Mouse (Mus musculus) heart, postnatal 36 days (tissue): ENCODE measurements around the gene Oard1. TPM values are rescaled to one million over a fixed set of nuclear protein-coding genes. Genes with fewer than 3 reads are reported as not detected.

Source experiments
- DNase-seq, 2 experiments: peaks; one replicate each; pipeline ENCODE4 v3.0.0; 2021 to 2022
- intact Hi-C: fragments of 180-260 bp; cut with DNase I; formaldehyde crosslinking; loops from one replicate; pipeline ENCODE4 v1.15.1; 2025
- total RNA-seq, 2 experiments: library from RNA; stranded (reverse); gene quantifications; 2 replicates each; pipeline ENCODE4 v1.2.3; 2021

Oard1 gene
- total RNA-seq, 2 experiments from 2014 or later, result 15.8 to 16.3 TPM

DNA sequence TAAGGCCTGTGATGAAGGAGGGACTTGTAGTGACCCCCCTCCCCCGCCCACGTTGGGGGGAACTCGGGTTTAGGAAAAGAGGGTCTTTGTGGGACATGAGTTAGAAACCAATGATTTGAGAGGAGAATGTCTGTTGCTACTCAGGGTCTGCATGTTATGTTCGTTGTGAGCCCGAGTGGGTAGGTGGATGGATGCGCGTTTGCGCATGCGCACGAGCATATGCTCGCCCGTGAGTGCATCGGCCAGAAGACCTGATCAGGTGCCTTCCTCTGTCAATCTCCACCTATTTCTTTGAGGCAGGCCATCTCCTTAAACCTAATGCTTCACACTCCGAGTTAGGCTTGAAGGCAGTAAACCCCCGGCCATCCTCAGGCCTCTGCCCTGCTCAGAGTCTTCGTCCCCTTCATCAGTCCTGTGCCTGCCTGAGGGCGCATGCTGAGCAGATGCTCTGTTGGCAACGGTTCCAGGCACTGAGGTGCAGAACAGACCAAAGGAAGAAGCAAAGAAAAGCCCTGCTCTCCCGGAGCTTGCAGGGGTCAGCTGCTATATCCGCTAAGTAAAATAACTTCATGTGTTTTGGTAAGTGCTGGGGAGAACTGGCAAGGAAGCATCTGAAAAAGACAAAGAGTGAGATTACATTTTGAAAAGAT lies 23.3 kb downstream of the Oard1 start:
- intact Hi-C loops, result no loop called here
- no peak for DNase-seq

GRCm38 (mm10) chr17:48433689-48434330 lies 24.0 kb downstream of the Oard1 start:
- intact Hi-C loops, result no loop called here
- no peak for DNase-seq

DNA sequence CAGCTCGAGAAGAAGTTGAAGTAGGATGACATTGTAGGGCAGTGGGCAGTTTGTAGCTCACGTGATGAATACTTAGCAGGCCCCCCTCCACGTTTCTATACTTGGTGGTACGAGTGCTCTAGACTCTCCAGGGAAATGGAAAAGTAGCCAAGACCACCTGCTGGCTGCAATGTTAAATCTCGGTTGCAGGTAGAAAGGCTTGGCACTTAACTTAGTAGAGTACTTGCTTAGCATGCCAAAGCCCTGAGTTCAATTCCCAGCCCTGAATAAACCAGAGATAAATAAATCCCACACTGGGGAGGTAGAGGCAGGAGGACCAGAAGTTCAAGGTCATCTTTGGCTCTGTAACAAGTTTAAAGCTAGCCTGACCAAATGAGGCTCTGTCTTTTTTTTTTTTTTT lies 24.7 kb downstream of the Oard1 start:
- no peak for DNase-seq
- intact Hi-C loops, result no loop called here

- DNase-seq, result no peak
- intact Hi-C loops, result loop anchor here (2.0 kb wide), 1 partner anchor 18 kb away; no protein-coding TSS in a partner anchor
Observed at GRCm38 (mm10) chr17:48436487-48436886, 26.7 kb downstream of the Oard1 start.

DNA sequence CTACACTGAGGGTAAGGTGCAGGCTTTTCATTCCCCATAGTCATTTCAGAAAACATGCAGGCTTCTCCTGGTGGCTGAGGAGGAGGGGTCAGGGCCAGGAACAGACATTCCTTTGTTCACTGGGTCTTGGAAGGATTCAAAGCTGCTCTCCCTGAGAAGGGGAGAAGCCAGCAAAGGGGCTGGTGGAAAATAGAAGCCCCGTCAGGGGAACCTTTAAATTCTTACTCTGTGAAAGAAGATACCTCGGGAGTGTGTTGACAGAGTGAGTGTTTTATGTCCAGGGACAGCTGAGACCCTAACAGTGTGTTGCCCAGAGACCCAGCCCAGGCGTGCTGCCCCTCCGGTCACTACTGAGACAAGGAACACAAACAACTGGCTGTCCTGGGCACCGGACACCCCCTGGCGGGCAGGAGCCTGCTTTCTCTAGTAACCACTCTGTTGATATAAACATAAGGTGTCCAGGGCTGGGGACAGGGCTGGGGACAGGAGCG lies 27.7 kb downstream of the Oard1 start:
- intact Hi-C loops, result loop anchor here (2.0 kb wide), 1 partner anchor 19 kb away; no protein-coding TSS in a partner anchor
- no peak for DNase-seq

DNA sequence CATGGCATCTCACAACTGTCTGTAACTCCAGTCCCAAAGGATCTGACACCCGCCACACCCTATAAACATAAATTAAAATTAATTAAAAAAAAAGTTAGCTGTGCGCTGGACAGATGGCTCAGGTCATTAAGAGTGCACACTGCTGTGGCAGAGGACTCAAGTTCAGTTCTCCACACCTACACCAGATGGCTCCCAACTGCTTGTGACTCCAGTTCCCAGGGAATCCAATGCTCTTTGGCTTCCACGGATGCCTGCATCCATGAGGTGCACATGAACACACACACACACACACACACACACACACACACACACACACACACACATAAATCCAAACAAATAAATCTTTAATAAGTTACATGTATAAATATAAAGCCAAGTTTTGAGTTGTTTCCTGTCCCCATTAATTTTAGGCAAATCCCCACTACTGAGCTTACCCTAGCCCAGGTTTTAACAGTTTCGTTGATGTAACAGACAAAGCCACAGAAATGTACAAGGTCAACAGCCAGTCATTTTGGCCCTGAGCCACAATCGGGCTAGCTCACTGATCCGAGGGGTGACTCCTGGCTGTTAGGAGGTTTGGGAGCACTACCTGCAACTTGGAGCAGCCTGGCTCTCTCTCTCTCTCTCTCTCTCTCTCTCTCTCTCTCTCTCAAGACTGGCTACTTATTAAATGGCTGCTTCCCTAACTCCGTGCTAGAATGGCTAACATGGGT lies 33.1 kb downstream of the Oard1 start:
- intact Hi-C loops, result no loop called here
- no peak for DNase-seq

GRCm38 (mm10) chr17:48443542-48444145 lies 33.8 kb downstream of the Oard1 start:
- intact Hi-C loops, result no loop called here
- no peak for DNase-seq

GRCm38 (mm10) chr17:48447675-48448074 lies 37.9 kb downstream of the Oard1 start:
- no peak for DNase-seq
- intact Hi-C loops, result no loop called here

DNA sequence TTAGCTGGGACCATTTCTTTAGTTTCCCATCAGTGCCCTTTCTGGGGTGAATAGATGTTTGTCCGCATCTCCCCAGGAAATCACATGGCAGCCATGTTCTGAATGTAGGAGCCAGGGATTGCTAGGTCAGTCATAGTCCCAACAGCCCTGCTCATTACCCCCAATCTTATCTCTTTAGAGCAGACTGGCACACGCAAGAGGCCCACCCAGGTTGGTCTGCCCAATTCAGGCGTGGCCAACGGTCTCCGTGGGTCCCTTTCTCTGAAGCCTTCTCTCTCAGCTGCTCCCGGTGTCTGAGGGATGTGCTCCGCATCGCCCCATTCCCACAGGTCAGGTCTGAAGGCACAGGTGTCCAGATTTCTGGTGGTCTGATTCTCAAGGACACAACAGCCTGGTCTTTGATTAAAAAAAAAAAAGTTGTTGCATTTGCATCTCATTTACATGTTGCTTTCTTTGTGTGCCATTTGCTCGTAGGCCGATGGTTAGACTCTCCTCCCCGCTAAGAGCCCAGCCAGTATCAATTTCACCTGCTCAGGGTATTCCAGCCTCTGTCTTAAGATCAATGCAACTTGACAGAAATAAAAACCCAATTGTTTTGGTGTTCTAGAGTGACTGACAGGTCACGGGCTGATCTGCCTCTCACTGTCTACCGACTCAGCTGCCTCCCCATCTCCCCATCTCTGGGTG lies 41.0 kb downstream of the Oard1 start:
- intact Hi-C loops, result no loop called here

GRCm38 (mm10) chr17:48451353-48451675 lies 41.5 kb downstream of the Oard1 start, which contains the start of gene Tspo2:
Gene Tspo2, minus strand, starts transcription at chr17:48451522.
- intact Hi-C loops, result no loop called here
- no peak for DNase-seq

More for the DNA sequence above, 41.0 kb downstream of the Oard1 start:
- no peak for DNase-seq

DNA sequence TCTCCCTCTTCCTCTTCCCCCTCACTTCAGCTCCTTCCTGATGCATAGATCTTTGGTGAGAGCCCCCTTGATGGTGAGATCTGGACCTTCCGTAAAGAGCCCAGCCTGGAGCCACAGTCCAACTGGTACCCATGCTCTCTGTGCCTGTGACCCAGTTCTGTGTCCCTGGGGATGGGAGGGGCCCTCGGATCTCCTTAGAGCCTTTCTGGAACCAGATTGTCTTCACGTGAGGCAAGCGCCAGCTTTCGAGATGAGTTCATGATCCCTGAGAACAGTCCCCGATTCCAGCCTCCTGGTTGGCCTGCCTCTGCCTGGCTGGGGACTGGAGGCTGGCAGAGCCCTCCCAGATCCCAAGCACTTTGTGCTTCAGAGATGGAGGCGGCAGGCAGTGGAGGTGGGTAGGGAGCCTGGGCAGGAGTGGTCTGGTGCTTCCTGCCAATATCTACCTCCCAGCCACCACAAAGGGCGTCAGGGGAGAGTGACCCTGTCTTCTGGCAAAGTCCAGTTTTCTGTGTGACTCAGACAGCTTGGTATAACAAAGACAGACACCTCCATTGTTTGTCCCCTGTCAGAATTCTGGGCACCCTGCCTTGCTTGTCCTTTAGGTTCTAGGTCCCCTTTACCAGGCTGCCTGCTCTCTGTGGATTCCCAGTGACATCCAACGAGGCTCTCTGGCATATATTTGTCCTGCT lies 42.1 kb downstream of the Oard1 start:
- intact Hi-C loops, result no loop called here
- DNase-seq, result no peak

DNA sequence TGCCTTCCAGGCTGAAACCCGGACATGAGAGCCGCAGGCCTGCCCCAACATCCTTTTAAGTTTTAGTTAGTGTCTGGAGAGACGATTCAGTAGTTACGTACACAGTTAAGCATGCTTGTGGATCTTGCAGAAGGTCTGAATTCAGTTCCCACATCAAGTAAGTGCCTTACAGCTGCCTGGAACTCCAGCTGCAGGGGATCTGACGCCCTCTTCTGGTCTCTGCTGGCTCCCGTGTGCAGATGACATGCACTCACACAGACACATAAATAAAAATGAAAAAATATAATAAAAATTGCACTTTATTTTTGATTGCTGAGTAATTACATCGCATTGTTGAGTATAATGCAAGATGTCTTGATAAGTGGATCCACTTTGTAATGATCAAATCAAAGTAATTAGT lies 43.7 kb downstream of the Oard1 start:
- no peak for DNase-seq
- intact Hi-C loops, result no loop called here

- intact Hi-C loops, result no loop called here
- no peak for DNase-seq
Observed at GRCm38 (mm10) chr17:48454190-48454589, 44.4 kb downstream of the Oard1 start.

- no peak for DNase-seq
- intact Hi-C loops, result no loop called here
Observed at GRCm38 (mm10) chr17:48454688-48455087, 44.9 kb downstream of the Oard1 start, which contains the start of gene Unc5cl. Gene Unc5cl, plus strand, starts transcription at chr17:48454901.

DNA sequence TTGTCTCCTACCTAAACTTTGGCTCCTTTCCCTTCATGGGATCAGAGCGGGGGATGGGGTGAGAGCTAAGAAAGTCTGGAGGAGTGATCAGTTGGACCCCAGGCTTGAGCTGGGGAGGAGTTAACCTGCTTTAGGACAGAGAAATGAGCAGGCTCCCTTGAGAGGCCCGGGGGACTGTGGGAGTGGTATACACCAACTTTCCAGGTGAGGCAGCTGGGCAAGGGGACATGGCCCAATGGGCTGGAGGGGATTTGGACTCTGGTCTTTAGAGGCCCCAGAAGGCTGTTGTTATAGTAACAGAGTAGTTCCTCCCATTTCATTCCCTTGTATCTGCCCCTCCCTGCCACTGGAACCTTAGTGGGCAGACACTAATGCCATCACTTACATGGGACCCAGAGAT lies 46.1 kb downstream of the Oard1 start:
- intact Hi-C loops, result no loop called here
- DNase-seq, result no peak

- DNase-seq, result no peak
- intact Hi-C loops, result no loop called here
Observed at GRCm38 (mm10) chr17:48457971-48458653, 48.3 kb downstream of the Oard1 start.

DNA sequence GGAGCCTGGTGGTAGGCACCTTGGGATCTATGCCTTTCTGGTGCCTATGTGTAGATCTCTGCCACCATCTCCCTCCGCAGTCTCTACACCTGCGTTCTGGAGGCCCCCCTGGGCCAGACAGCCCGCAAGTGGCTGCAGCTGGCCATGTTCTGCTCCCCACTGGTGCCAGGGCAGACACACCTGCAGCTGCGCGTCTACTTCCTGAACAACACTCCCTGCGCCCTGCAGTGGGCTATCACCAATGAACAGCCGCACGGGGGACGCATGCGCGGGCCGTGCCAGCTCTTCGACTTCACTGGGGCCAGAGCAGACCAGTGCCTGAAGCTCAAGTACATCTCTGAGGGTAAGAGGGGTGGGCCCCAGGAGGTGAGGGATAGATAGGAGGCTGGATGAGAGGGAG lies 52.3 kb downstream of the Oard1 start:
- intact Hi-C loops, result loop anchor here (10.0 kb wide), 1 partner anchor 723 kb away; no protein-coding TSS in a partner anchor
- DNase-seq, result no peak

DNA sequence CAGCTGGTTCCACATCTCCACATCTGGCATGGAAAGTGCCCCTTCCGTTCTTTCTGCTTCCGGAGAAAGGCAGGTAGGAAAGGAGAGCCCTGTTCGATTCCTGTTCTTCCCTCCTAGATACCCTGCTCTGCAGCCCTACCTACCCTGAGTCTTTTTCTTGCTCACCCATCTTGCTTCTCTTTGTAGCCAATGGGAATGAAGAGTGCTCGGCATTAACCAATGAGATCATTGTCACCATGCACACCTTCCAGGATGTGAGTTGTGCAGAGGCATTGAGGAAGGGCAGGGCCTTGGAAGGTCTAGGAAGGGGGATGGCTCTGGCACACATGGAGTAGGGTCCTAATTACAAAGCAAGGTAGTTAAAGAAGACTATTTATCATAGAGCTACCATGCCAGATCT lies 53.6 kb downstream of the Oard1 start:
- DNase-seq, result no peak
- intact Hi-C loops, result loop anchor here (10.0 kb wide), 1 partner anchor 721 kb away; no protein-coding TSS in a partner anchor
